Mouse (Mus musculus): ENCODE data around the gene Phf11c. TPM values are rescaled to one million over a fixed set of nuclear protein-coding genes. Genes with fewer than 3 reads are reported as not detected.

The Phf11c gene
- total RNA-seq, 4 experiments from 2014 or later = 0.45 to 0.95 (median 0.70) TPM

Other genes with a start within 250 kb of the Phf11c start
- not detected for gene Gm5142, start 216.6 kb downstream of the Phf11c start, total RNA-seq (2022)
- gene Rcbtb1, start 194.2 kb downstream of the Phf11c start, total RNA-seq (2022) = 10 to 100 TPM; 39.5 to 45.9 (median 41.7) TPM
- not detected for gene Gm6904, start 135.2 kb downstream of the Phf11c start, total RNA-seq (2022)
- gene Phf11a, start 97.9 kb downstream of the Phf11c start, total RNA-seq (2022) = under 1 TPM in 2 of 4 experiments, not detected in 2; 0.75 to 0.99 TPM
- gene Phf11b, start 54.0 kb downstream of the Phf11c start, total RNA-seq (2022) = 1 to 10 TPM in 2 of 4 experiments, under 1 TPM in 1, not detected in 1; 0.41 to 4.3 (median 2.3) TPM
- 1 to 10 TPM in 2 of 4 experiments, under 1 TPM in 2; 0.87 to 4.0 (median 1.3) TPM for gene Phf11d, start 29.9 kb downstream of the Phf11c start, total RNA-seq (2022)
- 1 to 10 TPM; 4.3 to 7.1 (median 5.6) TPM for gene Setdb2, start 45.5 kb upstream of the Phf11c start, total RNA-seq (2022)
- 10 to 100 TPM; 23.0 to 26.7 (median 26.1) TPM for gene Cab39l, start 45.6 kb upstream of the Phf11c start, total RNA-seq (2022)
- 10 to 100 TPM; 52.6 to 61.9 (median 60.6) TPM for gene Cdadc1, start 202.6 kb upstream of the Phf11c start, total RNA-seq (2022)
- 1 to 10 TPM; 3.2 to 4.3 (median 3.4) TPM for gene Shisa2, start 229.9 kb upstream of the Phf11c start, total RNA-seq (2022)